ENCODE assay signal across 10 mouse cellular contexts in the genomic region with DNA sequence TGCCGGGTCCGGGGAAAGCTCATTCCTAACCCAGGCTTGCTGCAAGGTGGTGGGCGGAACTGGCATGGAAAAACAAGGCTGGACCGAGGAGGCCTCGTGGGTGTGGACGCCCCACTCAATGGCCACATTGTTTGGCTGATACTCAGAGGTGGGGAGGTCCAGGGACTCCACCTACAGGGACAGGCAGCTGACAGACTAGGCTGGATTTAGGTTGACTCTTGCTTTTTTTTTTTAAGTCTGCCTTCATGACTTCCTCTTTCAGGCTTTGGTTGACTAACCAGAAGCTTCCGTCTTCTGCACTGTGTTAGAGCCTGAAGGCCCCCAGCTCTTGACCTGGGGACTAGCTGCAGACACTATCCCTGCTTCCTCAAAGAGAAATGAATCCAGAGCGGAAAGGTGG. TPM values are rescaled to one million over a fixed set of nuclear protein-coding genes. Genes with fewer than 3 reads are reported as not detected.
A peak's percentile ranks its signal among the peaks of the same experiment; 100 is the strongest.
DNase-seq lines count a peak whose midpoint lies in the region; ATAC-seq and TF ChIP-seq lines count a peak whose summit lies in the region.
"Had no signal": no experiment of that assay in that cellular context is flagged by ENCODE, and none has a peak within 500 bp of the region (broad histone marks: within the 10 kb centered on the region; RNA-seq: fewer than 3 reads in every experiment).

No protein-coding gene starts in this region.

- no peaks in the 10 kb centered on the region for H3K27me3 ChIP-seq in liver, embryonic 12.5 days (replicated peaks)
- H3K27me3 ChIP-seq in liver, embryonic 11.5 days (replicated peaks; ENCODE audit: control insufficient read depth, insufficient read depth, low read length), result no peaks in the 10 kb centered on the region
- H3K27me3 ChIP-seq in intestine, postnatal 0 days (replicated peaks; ENCODE audit: control insufficient read depth, insufficient read depth, low read length), result no peaks in the 10 kb centered on the region
- no peaks in the 10 kb centered on the region for H3K27me3 ChIP-seq in midbrain, embryonic 14.5 days (ENCODE audit: control insufficient read depth, insufficient read depth, low read length)
- no peaks in the 10 kb centered on the region for H3K27me3 ChIP-seq in forebrain, embryonic 16.5 days (replicated peaks; ENCODE audit: control insufficient read depth, insufficient read depth, low read length)

- H3K4me2 ChIP-seq in liver, embryonic 12.5 days, result 0 out of 2 replicates have a peak overlapping the region, but pooled peaks have one; percentile 3
- no peak overlapping the region for H3K4me2 ChIP-seq in liver, embryonic 11.5 days
- no peak overlapping the region for H3K4me2 ChIP-seq in intestine, postnatal 0 days (replicated peaks; ENCODE audit: low read depth)
- H3K4me2 ChIP-seq in midbrain, embryonic 14.5 days (ENCODE audit: low read length), result no peak overlapping the region
- H3K4me2 ChIP-seq in forebrain, embryonic 16.5 days (ENCODE audit: low read length), result no peak overlapping the region

- peaks cover 56% of the 10 kb centered on the region for H3K4me1 ChIP-seq in liver, embryonic 12.5 days
- peaks cover 40% of the 10 kb centered on the region for H3K4me1 ChIP-seq in liver, embryonic 11.5 days (replicated peaks; ENCODE audit: control insufficient read depth, insufficient read depth, low read length)
- H3K4me1 ChIP-seq in intestine, postnatal 0 days (replicated peaks; ENCODE audit: control insufficient read depth, insufficient read depth, low read length), result peaks cover 13% of the 10 kb centered on the region; the same call in 1 of the 2 replicates
- H3K4me1 ChIP-seq in midbrain, embryonic 14.5 days (ENCODE audit: control insufficient read depth, insufficient read depth, low read length), result no peaks in the 10 kb centered on the region
- no peaks in the 10 kb centered on the region for H3K4me1 ChIP-seq in forebrain, embryonic 16.5 days (replicated peaks; ENCODE audit: control insufficient read depth, insufficient read depth, low read length)

- no peak overlapping the region for H3K4me3 ChIP-seq in liver, embryonic 12.5 days
- no peak overlapping the region for H3K4me3 ChIP-seq in liver, embryonic 11.5 days (ENCODE audit: low read depth, low read length)
- H3K4me3 ChIP-seq in intestine, postnatal 0 days (ENCODE audit: low read depth, low read length), result no peak overlapping the region
- H3K4me3 ChIP-seq in midbrain, embryonic 14.5 days (replicated peaks; ENCODE audit: low read depth, low read length), result no peak overlapping the region
- H3K4me3 ChIP-seq in forebrain, embryonic 16.5 days (replicated peaks; ENCODE audit: low read length), result no peak overlapping the region

- no peak; the same call in 1 of the 2 replicates for TF ChIP-seq CTCF in intestine, postnatal 0 days (IDR thresholded peaks at IDR 0.05; ENCODE audit: low read depth)

- H3K9ac ChIP-seq in liver, embryonic 12.5 days, result no peak overlapping the region
- H3K9ac ChIP-seq in liver, embryonic 11.5 days (ENCODE audit: low read depth, low read length), result no peak overlapping the region
- no peak overlapping the region for H3K9ac ChIP-seq in intestine, postnatal 0 days (ENCODE audit: low read depth, low read length)
- no peak overlapping the region for H3K9ac ChIP-seq in midbrain, embryonic 14.5 days (replicated peaks; ENCODE audit: low read length)
- H3K9ac ChIP-seq in forebrain, embryonic 16.5 days (replicated peaks; ENCODE audit: low read depth, low read length), result no peak overlapping the region

- H3K36me3 ChIP-seq in liver, embryonic 12.5 days, result no peaks in the 10 kb centered on the region
- H3K36me3 ChIP-seq in liver, embryonic 11.5 days (ENCODE audit: control insufficient read depth, insufficient read depth, low read length), result 0 out of 2 replicates have a peak, but pooled peaks cover 3% of the 10 kb centered on the region
- H3K36me3 ChIP-seq in intestine, postnatal 0 days (ENCODE audit: control insufficient read depth, insufficient read depth), result no peaks in the 10 kb centered on the region
- H3K36me3 ChIP-seq in midbrain, embryonic 14.5 days (ENCODE audit: control insufficient read depth, insufficient read depth, low read length), result no peaks in the 10 kb centered on the region
- no peaks in the 10 kb centered on the region for H3K36me3 ChIP-seq in forebrain, embryonic 16.5 days (ENCODE audit: control insufficient read depth, insufficient read depth)

- DNase-seq in liver, embryonic 11.5 days (ENCODE audit: low spot score), result no peak
- DNase-seq in T-cell, adult 2 months (ENCODE audit: low spot score), result peak; percentile 37
- DNase-seq in natural killer cell, adult 2 months (ENCODE audit: low spot score in 2 of 2), result peak; percentile 49 to 77
- DNase-seq in midbrain, embryonic 14.5 days, result no peak
- no peak for DNase-seq in thymus, postnatal 4 days
- DNase-seq: gastrocnemius, postnatal 10 days had no signal

- ATAC-seq in liver, embryonic 12.5 days, result peak; percentile 22; the same call in 1 of the 2 replicates
- ATAC-seq in liver, embryonic 11.5 days (replicated peaks; ENCODE audit: low FRiP score), result no peak
- no peak for ATAC-seq in intestine, postnatal 0 days
- no peak for ATAC-seq in midbrain, embryonic 14.5 days (ENCODE audit: low FRiP score, low TSS enrichment)
- ATAC-seq in forebrain, embryonic 16.5 days, result no peak

- WGBS in liver, embryonic 12.5 days (ENCODE audit: insufficient replicate concordance), result 29% methylated on average over 8 of the region's 8 CpGs
- WGBS in liver, embryonic 11.5 days, result 39% methylated on average over 8 of the region's 8 CpGs
- 35% methylated on average over 8 of the region's 8 CpGs for WGBS in intestine, postnatal 0 days
- WGBS in midbrain, embryonic 14.5 days, result 58% methylated on average over 8 of the region's 8 CpGs
- WGBS in forebrain, embryonic 16.5 days, result 60% methylated on average over 8 of the region's 8 CpGs

- no peaks in the 10 kb centered on the region for H3K9me3 ChIP-seq in liver, embryonic 12.5 days (replicated peaks)
- no peaks in the 10 kb centered on the region for H3K9me3 ChIP-seq in liver, embryonic 11.5 days (ENCODE audit: control insufficient read depth, low read length)
- H3K9me3 ChIP-seq in intestine, postnatal 0 days (ENCODE audit: control insufficient read depth), result no peaks in the 10 kb centered on the region
- no peaks in the 10 kb centered on the region for H3K9me3 ChIP-seq in midbrain, embryonic 14.5 days (ENCODE audit: control insufficient read depth, low read length)
- no peaks in the 10 kb centered on the region for H3K9me3 ChIP-seq in forebrain, embryonic 16.5 days (ENCODE audit: control insufficient read depth, low read length)

- peak overlapping the region; percentile 49; the same call in 1 of the 2 replicates for H3K27ac ChIP-seq in liver, embryonic 12.5 days
- no peak overlapping the region for H3K27ac ChIP-seq in liver, embryonic 11.5 days (ENCODE audit: low read depth, low read length)
- peak overlapping the region; percentile 30; the same call in 1 of the 2 replicates for H3K27ac ChIP-seq in intestine, postnatal 0 days (ENCODE audit: low read depth, low read length)
- H3K27ac ChIP-seq in midbrain, embryonic 14.5 days (replicated peaks; ENCODE audit: low read depth, low read length), result no peak overlapping the region
- no peak overlapping the region for H3K27ac ChIP-seq in forebrain, embryonic 16.5 days (ENCODE audit: low read length)

RNA-seq across cellular contexts. Expression of a gene that starts 32.0 kb away (rescaled TPM):
- polyA plus RNA-seq in liver, embryonic 12.5 days (2016; fragmentation: Nextera tagmentation; extraction: Ambion mirVana), result 5.7 and 6.0 TPM in 2 replicates
- polyA plus RNA-seq in liver, embryonic 11.5 days (2014; fragmentation: Nextera tagmentation; extraction: Ambion mirVana), result 4.8 and 5.8 TPM in 2 replicates
- polyA plus RNA-seq in intestine, postnatal 0 days (2015; fragmentation: Nextera tagmentation; extraction: Ambion mirVana), result 2.6 and 2.7 TPM in 2 replicates
- 1.4 and 1.6 TPM in 2 replicates for polyA plus RNA-seq in midbrain, embryonic 14.5 days (2014; fragmentation: Nextera tagmentation; extraction: Ambion mirVana)
- polyA plus RNA-seq in forebrain, embryonic 16.5 days (2015; fragmentation: Nextera tagmentation; extraction: Ambion mirVana), result 2.1 and 2.8 TPM in 2 replicates

RNA-seq across cellular contexts. Expression of a gene that starts 33.2 kb away (rescaled TPM):
- polyA plus RNA-seq in liver, embryonic 12.5 days (2016; fragmentation: Nextera tagmentation; extraction: Ambion mirVana), result 0.28 and 0.56 TPM in 2 replicates
- polyA plus RNA-seq in liver, embryonic 11.5 days (2014; fragmentation: Nextera tagmentation; extraction: Ambion mirVana), result 0.25 and 0.49 TPM in 2 replicates
- polyA plus RNA-seq in intestine, postnatal 0 days (2015; fragmentation: Nextera tagmentation; extraction: Ambion mirVana), result 0.21 and 0.58 TPM in 2 replicates
- 0.47 TPM in 1 of 2 replicates, not detected in the other for polyA plus RNA-seq in midbrain, embryonic 14.5 days (2014; fragmentation: Nextera tagmentation; extraction: Ambion mirVana)
- polyA plus RNA-seq in forebrain, embryonic 16.5 days (2015; fragmentation: Nextera tagmentation; extraction: Ambion mirVana), result not detected in 2 replicates
- polyA plus RNA-seq: limb, embryonic 11.5 days had no signal

Comparison
In these comparisons a context has a peak if more than half of its experiments do, and no peak if none do; other contexts are left out.
1. H3K27ac ChIP-seq: peak in liver, embryonic 12.5 days (single experiment) and intestine, postnatal 0 days (single experiment); none in liver, embryonic 11.5 days (single experiment), midbrain, embryonic 14.5 days (single experiment) and forebrain, embryonic 16.5 days (single experiment).
2. DNase-seq: peak in T-cell, adult 2 months (single experiment) and natural killer cell, adult 2 months (2 of 2); none in liver, embryonic 11.5 days (single experiment), midbrain, embryonic 14.5 days (single experiment) and thymus, postnatal 4 days (single experiment).